Mouse (Mus musculus) frontal cortex, adult (tissue): ENCODE data around the gene Klhl2.
A peak's percentile ranks its signal among the peaks of the same experiment; 100 is the strongest.

Experiments used
- ATAC-seq: cut with Nextera tagmentation; 2 replicates; pipeline ENCODE4 v1.9.2; 2017; ENCODE audit warnings: mild to moderate bottlenecking, moderate library complexity, mixed read lengths; ENCODE audit not compliant: low TSS enrichment

Klhl2 gene

DNA sequence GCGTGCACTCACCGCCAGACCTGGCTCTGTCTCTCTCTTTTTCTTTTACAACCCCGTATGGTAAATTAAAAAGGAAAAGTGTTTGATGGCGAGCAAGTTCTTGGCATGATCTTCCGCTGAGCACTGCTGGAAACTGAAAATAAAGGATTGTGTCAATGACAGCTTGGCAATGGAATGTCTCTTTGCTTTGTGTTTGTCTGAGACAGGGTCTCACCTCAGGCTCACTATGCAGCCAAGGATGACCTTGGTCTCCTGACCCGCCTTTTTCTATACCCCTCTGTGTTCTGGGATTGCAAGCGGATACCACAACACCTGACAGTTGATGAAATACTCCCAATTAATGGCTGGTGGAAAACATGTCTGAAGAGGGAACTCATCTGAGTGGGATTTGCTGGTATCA is 80.2 kb downstream of the Klhl2 start:
- ATAC-seq = no peak

GRCm38 (mm10) chr8:64768645-64769044 is 81.2 kb downstream of the Klhl2 start:
- ATAC-seq = no peak

- no peak for ATAC-seq
These were observed 82.8 kb downstream of the Klhl2 start for GRCm38 (mm10) chr8:64767047-64767446.

GRCm38 (mm10) chr8:64764075-64764474 is 85.7 kb downstream of the Klhl2 start:
- no peak for ATAC-seq

GRCm38 (mm10) chr8:64762751-64763150 is 87.1 kb downstream of the Klhl2 start:
- no peak for ATAC-seq

- peak; percentile 80 for ATAC-seq
These were observed 88.4 kb downstream of the Klhl2 start for GRCm38 (mm10) chr8:64761430-64761829.

DNA sequence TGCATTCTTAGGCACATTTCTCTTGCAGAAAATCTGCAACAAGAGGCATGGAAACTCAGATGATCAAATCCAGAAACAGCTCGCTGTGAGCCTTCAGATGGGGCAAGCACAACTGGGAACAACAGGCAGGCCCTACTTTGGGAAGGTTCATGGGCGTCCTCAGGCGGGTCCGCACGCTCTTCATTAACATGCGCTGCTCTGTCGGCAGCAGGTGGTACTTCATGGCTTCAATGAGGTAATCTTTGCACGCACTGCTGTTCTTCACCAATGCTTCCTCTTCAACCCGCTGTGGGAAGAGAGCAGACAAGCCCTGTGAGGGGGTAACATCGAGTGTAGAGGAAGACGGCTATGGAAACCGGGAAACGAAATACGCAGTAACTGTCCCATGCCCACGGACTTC is 91.9 kb downstream of the Klhl2 start:
- ATAC-seq = no peak

GRCm38 (mm10) chr8:64746215-64747058 is 103.4 kb downstream of the Klhl2 start:
- no peak for ATAC-seq

GRCm38 (mm10) chr8:64740547-64741211 is 109.1 kb downstream of the Klhl2 start:
- ATAC-seq = 0 out of 2 replicates have a peak, but pooled peaks have one; percentile 44

- no peak for ATAC-seq
These were observed 110.9 kb downstream of the Klhl2 start for GRCm38 (mm10) chr8:64738916-64739315.

DNA sequence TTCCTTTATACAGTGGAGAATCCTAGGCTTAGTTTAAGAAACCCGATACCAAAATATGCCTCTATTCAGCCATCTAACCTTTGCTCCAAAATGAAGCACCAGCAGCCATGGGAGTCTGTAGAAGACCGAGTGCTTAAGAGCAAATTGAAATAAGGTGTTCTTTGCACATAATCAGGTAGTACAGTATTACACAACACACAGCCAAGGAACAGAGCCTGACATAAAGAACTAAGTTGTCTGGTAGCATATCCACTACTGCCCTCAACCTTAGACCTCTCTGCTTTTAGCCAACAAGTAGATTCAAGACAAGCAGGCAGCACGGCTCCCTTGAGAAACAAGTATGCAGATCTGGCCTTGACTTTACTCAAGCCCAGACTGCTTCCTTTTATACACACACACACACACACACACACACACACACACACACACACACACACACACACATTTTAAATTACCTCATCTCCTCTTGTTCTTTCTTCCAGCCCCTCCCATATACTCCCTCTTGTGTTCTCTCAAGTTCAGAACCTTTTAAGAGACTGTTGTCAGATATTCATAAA is 113.0 kb downstream of the Klhl2 start:
- no peak for ATAC-seq

DNA sequence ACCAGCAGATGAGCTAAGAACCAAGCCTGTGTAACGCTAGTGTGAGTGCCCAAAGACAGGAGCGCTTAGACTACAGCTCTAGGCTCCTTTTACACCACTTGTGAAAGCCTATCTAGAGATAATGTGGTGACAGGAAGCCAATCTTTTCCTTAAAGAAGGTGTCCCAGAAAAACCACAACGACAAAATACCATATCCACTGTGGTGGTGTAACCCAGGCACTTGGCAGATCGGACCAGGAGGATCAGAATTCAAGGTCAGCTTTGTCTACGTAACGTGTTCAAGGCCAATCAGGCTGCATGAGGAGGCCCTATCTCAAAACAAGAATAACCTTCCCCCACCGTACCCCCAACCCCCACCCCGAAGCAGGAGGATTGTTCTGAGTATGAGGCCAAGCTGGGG is 114.7 kb downstream of the Klhl2 start:
- no peak for ATAC-seq

DNA sequence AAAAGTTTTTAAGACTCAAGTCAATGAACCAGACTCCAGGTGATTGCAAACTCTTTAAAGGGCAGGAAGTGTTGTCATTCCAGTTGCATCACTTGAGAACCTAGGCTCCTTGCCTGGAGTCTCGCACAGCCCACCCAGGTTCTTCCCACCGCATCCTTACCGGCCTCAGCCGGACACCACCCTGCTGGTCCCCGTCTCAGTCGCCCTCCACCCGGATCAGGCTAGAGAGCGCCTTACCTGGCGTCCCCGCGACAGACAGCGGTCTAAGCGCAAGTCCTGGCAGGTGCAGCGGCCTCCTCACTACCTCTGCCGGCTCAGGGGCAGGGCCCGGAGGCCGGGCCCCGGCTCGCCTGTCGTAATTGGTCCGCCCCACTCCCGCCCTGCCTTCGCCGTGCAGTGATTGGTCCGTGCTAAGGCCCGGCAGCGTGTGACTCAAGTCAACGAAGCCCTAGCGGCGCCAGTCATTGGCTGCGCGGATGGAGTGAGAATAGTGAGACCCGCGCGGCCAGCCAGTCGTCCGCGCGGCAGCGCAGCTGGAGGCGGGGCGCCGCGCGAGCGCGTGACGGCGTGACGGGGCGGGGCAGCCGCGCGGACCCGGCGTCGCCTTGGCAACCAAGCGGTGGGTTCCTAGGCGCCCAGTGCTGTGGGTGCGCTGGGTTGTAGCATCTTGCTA is 116.4 kb downstream of the Klhl2 start, which contains the start of gene Msmo1:
TSS of gene Msmo1 (minus strand) at position 522 of the 673 bp plus-strand sequence.
- ATAC-seq = peak; percentile 96

DNA sequence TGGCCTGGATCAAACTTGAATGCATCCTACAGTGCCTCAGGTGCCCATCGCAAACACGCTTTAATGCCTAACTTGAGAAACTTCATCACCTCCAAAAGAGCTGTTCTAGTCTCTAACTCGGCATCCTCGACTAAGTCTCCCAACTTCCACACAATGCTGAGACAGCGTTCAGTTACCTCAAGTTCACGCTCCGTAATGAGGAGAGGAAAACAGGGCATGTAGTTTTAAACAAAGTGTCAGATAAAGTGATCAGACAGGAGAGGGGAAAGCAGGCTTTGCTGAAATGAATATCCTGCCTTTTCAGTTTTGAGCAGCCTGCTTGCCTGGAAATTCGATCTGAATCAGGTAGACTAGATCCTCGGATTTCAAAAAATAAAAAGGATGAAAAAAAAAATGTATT is 117.2 kb downstream of the Klhl2 start:
- no peak for ATAC-seq

GRCm38 (mm10) chr8:64728156-64728555 is 121.7 kb downstream of the Klhl2 start:
- ATAC-seq = no peak

DNA sequence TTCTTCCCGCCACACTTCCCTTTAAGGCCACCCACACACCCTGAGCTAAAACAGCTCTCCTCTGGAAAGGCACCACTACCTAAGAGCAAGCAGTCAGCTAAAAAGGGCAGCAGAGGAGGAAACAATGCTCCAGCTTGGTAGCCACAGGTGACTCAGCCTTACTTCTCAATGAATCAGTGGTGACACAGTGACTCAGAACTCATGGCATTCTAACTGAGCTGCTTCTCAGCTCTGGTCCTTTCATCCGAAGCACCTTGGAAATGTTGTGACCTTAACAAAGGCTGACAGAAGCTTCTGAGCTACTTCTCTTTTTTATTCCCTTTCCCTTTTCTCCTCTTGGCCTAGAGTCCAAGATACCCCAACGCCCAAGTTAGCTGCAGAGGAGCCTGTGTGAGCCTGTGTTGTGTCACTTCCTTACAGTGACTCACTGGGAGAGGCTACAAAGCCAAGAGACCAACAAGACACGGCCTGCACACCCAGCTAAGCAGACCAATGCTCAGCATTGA is 123.6 kb downstream of the Klhl2 start:
- ATAC-seq = peak; percentile 83

DNA sequence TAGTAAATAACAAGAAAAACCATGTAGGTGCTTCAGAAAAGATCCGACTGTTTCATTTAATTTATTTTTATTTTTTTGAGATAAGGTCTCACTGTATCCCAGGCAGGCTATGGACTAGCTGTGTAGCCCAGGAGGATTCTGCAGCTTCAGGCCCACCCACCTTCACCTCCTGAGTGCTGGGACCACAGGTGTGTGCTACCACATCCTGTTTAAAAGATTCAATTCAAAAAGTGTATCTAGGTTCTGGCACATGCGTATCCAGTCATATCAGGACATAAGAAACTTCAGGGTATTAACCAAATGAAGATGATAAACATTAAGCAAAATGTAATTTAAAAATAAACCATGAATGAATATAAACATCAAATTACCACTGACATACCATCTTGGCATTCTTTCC is 126.6 kb downstream of the Klhl2 start:
- ATAC-seq = no peak

DNA sequence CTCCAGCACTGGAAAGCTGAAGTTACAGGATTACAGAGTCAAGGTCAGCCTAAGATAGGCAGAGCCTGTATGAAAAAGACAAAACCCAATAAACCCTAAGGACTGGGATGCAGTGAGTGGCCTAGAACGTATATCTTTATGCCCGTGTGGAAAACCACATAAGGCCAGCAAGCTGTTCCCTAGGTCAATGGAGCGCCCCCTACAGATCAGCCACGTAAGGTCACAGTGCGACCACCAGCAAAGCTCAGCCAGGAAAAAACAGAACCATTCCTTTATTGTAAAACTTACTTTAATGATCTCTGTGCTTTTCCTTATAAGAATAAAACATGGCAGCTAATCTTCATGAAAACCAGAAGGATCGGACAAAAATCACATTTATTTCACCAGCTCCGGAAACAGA is 131.9 kb downstream of the Klhl2 start:
- no peak for ATAC-seq

DNA sequence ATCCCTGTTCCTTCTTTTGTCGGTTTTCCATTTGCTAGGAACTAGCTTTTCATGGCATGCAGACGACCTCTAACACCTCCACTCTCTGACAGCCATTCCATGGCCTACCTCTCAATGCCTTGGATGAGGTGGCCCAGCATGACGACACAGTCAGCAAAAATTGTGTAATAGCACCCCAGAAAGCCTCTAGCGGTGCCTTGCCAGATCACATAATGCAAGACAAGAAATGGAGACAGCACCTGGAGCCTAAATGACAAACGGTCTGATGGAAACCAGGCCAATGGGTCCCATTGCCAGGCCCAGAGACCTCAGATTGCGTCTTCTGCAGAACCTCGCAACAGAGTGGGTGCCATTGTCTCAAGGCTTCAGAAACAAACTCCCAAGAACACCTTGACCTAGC is 137.3 kb downstream of the Klhl2 start:
- ATAC-seq = no peak

DNA sequence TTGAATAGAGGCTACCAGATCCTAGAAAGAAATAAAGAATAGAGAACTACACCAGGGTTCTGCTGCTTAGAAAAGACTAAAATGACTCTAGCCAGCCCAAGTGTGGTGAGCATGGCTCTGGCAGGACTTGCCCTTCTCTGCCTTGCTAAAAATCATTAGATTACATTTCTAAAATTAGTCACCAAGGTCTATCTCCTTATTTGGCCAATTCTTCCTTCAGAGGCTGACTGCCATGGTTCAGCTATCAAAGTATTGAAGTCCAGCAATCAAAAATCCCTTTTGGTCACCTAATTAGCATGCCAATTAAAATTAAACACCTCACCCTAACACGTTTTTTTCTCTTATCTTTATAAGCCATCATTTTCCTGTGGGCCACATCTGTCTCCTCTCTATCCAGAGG is 138.3 kb downstream of the Klhl2 start:
- ATAC-seq = no peak

DNA sequence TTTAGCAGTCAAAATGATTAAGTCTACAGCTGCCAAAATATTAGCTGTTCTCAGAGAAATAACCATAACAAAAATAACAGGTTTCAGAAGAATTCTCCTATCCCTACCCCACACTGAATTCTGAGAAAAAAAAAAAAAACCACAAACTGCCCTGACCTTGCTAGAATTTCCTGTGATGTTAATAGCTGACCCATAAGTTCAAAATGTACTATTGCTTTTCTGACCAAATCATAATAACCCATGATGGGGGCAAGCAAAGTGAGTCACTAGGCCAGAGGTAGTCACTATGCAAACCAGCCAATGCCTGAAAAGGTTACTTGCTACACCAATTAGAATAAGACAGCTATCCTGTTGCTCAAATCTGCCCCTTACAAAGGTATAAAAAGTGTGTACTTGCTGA is 142.3 kb downstream of the Klhl2 start:
- no peak for ATAC-seq

DNA sequence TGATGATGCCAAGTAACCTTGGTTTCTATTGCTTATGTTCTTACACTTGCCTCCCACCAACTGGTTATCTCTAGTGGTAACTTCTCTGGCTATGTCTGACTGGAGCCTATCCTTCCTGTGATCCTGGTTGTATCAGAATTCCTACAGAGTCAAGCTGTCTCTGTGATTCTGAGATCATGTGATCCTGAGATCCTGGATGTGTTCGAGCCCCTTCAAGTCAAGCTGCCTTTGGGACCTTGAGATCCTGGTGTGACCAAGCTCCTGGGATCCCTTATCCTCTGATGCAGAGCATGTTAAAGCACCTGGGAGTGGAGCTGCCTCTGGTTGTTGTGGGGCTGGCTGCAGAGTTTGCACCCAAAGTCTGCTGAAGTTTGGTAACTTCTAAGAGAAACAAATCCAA is 146.6 kb downstream of the Klhl2 start:
- no peak for ATAC-seq
